In genomic region chr19:4422581-4422980, GRCm38 (mm10) we compare ENCODE assay signal across 24 mouse cellular contexts. TPM values are rescaled to one million over a fixed set of nuclear protein-coding genes. Genes with fewer than 3 reads are reported as not detected.
"Had no signal": no experiment of that assay in that cellular context is flagged by ENCODE, and none has a peak within 500 bp of the region (broad histone marks: within the 10 kb centered on the region; RNA-seq: fewer than 3 reads in every experiment).

No protein-coding gene starts in this region.

- H3K4me3 ChIP-seq: heart, adult 2 months; heart, embryonic 13.5 days; heart, embryonic 15.5 days; hindbrain, embryonic 13.5 days; hindbrain, embryonic 15.5 days; limb, embryonic 13.5 days; limb, embryonic 15.5 days; liver, embryonic 12.5 days had no signal

- DNase-seq: gastrocnemius, postnatal 14 days; gastrocnemius, postnatal 36 days; heart, adult 2 months; heart, postnatal 14 days; heart, postnatal 36 days; kidney, adult 11 months; kidney, adult 8-10 months; kidney, postnatal 10 days; kidney, postnatal 25 days; layer of hippocampus, adult 9-11 months; layer of hippocampus, postnatal 36 days; left cerebral cortex, postnatal 4 days had no signal

- ATAC-seq: hindbrain, postnatal 0 days; intestine, embryonic 16.5 days; liver, embryonic 12.5 days had no signal

- H3K27ac ChIP-seq: heart, adult 2 months; heart, embryonic 13.5 days; heart, embryonic 15.5 days; hindbrain, embryonic 13.5 days; hindbrain, embryonic 15.5 days; hindbrain, postnatal 0 days; limb, embryonic 13.5 days; limb, embryonic 15.5 days; liver, embryonic 12.5 days; liver, embryonic 14.5 days had no signal

- H3K27me3 ChIP-seq: heart, embryonic 13.5 days; heart, embryonic 15.5 days; hindbrain, embryonic 13.5 days; hindbrain, embryonic 15.5 days; limb, embryonic 13.5 days; limb, embryonic 15.5 days; liver, embryonic 12.5 days had no signal

- H3K9ac ChIP-seq: heart, embryonic 13.5 days; heart, embryonic 15.5 days; hindbrain, embryonic 13.5 days; hindbrain, embryonic 15.5 days; limb, embryonic 13.5 days; limb, embryonic 15.5 days; liver, embryonic 12.5 days; liver, embryonic 14.5 days had no signal

- H3K9me3 ChIP-seq: heart, embryonic 13.5 days; heart, embryonic 15.5 days; hindbrain, embryonic 13.5 days; hindbrain, embryonic 15.5 days; limb, embryonic 15.5 days; liver, embryonic 12.5 days had no signal

- H3K36me3 ChIP-seq: hindbrain, embryonic 13.5 days; hindbrain, embryonic 15.5 days had no signal

- H3K4me1 ChIP-seq: heart, embryonic 13.5 days; hindbrain, embryonic 13.5 days; hindbrain, embryonic 15.5 days; limb, embryonic 13.5 days; limb, embryonic 15.5 days had no signal

- H3K4me2 ChIP-seq: heart, embryonic 11.5 days; heart, embryonic 13.5 days; heart, embryonic 15.5 days; hindbrain, embryonic 13.5 days; hindbrain, embryonic 15.5 days; limb, embryonic 13.5 days; limb, embryonic 15.5 days; liver, embryonic 12.5 days had no signal

RNA-seq across cellular contexts. Expression of gene Syt12, which starts 54.7 kb away (rescaled TPM):
- total RNA-seq: hematopoietic stem cell, adult 5-6 weeks had no signal
